Mouse (Mus musculus) kidney, embryonic 15.5 days (tissue): ENCODE results near the gene Vps8. TPM values are rescaled to one million over a fixed set of nuclear protein-coding genes. Genes with fewer than 3 reads are reported as not detected.

Experiments
- ATAC-seq: fragments of 200-750 bp; cut with Nextera tagmentation; replicated peaks from 2 replicates; pipeline ENCODE4 v1.8.0; 2017; ENCODE audit warnings: moderate TSS enrichment; ENCODE audit not compliant: low FRiP score
- H3K27ac ChIP-seq: fragments of 300-500 bp; sonication (generic); 2 replicates; pipeline ENCODE4 v1.5.1; 2015; ENCODE audit warnings: mild to moderate bottlenecking, inconsistent platforms
- H3K27me3 ChIP-seq: fragments of 300-500 bp; sonication (generic); 2 replicates; pipeline ENCODE4 v1.6.1; 2015; ENCODE audit warnings: inconsistent platforms
- H3K36me3 ChIP-seq: fragments of 300-500 bp; sonication (generic); 2 replicates; pipeline ENCODE4 v1.6.1; 2015; ENCODE audit warnings: inconsistent platforms
- H3K4me1 ChIP-seq: fragments of 300-500 bp; sonication (generic); 2 replicates; pipeline ENCODE4 v1.6.1; 2015; ENCODE audit warnings: inconsistent platforms
- H3K4me2 ChIP-seq: fragments of 300-500 bp; sonication (generic); 2 replicates; pipeline ENCODE4 v1.6.1; 2015; ENCODE audit warnings: moderate library complexity, mild to moderate bottlenecking, inconsistent platforms
- H3K4me3 ChIP-seq: fragments of 300-500 bp; sonication (generic); replicated peaks from 2 replicates; pipeline ENCODE4 v1.5.1; 2015; ENCODE audit warnings: mild to moderate bottlenecking, inconsistent platforms
- H3K9ac ChIP-seq: fragments of 300-500 bp; sonication (generic); 2 replicates; pipeline ENCODE4 v1.6.1; 2015; ENCODE audit warnings: mild to moderate bottlenecking, inconsistent platforms
- H3K9me3 ChIP-seq: fragments of 300-500 bp; sonication (generic); replicated peaks from 2 replicates; pipeline ENCODE4 v1.6.1; 2016; ENCODE audit warnings: inconsistent platforms
- WGBS: fragments of 180-500 bp; shearing (Covaris S2); methylation state at CpG from one replicate; pipeline ENCODE4 v1.1.7; 2015; ENCODE audit warnings: mixed read lengths; 5-methylcytosine and 5-hydroxymethylcytosine counted together
- polyA plus RNA-seq: library from polyadenylated mRNA; unstranded; fragments of >200 nt; fragmentation: Nextera tagmentation; extraction: Ambion mirVana; gene quantifications from 2 replicates; pipeline ENCODE4 v1.2.1, GENCODE M21; 2015

The Vps8 gene
- polyA plus RNA-seq, 1 experiment from 2014 or later, result 15.5 TPM

DNA sequence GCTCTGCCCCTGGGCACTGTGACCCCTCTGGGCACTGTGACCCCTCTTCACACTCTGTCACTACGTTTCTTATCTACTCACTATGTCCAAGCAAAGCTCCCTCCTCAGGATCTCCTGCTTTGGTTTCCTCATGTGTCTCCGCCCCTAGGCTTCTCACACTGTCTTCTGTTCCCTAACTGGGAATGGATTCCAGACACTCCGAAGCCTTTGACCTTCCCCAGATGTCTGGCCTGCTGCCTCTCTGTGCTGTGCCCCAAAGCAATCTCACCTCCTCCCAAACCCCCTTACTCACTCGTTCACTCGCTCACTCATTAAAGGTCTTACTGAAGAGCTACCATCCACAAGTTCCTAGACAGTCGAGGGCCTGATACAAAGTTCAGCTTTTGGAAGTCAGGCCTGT, 16.8 kb upstream of the Vps8 start:
- Histone ChIP-seq H3K9me3 (no peaks in the 10 kb centered on the region), H3K9ac (no peak overlapping the region), H3K4me1 (peaks cover 25% of the 10 kb centered on the region), H3K4me2 (no peak overlapping the region), H3K27ac (no peak overlapping the region), H3K27me3 (0 out of 2 replicates have a peak, but pooled peaks cover 5% of the 10 kb centered on the region), H3K36me3 (no peaks in the 10 kb centered on the region), H3K4me3 (no peak overlapping the region)
- ATAC-seq, result no peak
- 61% methylated on average over 6 of the region's 6 CpGs for WGBS

DNA sequence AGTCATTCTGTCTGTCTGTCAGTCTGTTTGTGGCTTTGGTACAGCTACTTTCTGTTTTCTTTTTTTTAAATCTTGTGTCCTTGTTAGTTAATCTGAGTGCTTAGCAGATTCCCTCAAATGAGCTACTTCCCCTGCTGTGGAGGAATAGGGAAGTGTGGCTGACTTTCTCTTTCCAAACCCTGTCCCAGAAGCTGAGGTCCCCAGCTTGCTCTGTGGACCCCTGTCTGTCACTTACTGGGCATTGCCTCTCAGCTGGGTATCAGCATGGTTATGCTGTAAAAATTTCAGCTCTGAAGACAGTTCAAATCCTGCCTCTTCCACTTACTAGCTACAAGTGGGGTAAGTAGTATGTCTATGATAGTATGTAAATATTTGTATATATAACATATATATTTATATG, 11.1 kb upstream of the Vps8 start:
- Histone ChIP-seq H3K36me3 (no peaks in the 10 kb centered on the region), H3K4me2 (no peak overlapping the region), H3K27ac (no peak overlapping the region), H3K4me3 (no peak overlapping the region), H3K4me1 (no peaks in the 10 kb centered on the region), H3K9ac (no peak overlapping the region), H3K9me3 (no peaks in the 10 kb centered on the region), H3K27me3 (no peaks in the 10 kb centered on the region; the same call in 1 of the 2 replicates)
- no peak for ATAC-seq

DNA sequence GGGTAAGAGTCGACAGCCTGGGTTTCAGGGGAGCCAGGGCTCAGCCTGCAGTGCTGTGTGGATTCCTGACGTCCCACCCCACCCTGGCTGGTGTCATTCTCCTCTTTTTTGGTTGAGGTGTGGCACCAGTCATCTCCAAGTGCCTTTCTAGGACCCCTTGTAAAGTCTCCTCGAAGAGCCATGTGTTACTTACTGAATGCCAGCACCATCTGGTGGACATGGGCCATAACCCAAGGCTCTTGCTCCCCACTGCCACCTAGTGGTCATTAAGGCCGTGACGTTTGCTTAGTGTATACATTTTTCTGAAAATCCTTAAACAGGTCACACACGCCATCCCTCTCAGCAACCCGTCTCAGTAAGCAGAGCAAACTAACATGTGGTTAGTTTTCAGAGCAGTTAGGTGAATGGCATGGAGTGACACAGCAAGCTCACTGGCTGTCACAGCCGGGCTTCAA, 10.3 kb upstream of the Vps8 start:
- ATAC-seq, result peak; percentile 78; the same call in 1 of the 2 replicates
- Histone ChIP-seq H3K4me2 (no peak overlapping the region), H3K4me3 (no peak overlapping the region), H3K36me3 (no peaks in the 10 kb centered on the region), H3K27ac (no peak overlapping the region), H3K9ac (no peak overlapping the region), H3K27me3 (no peaks in the 10 kb centered on the region; the same call in 1 of the 2 replicates), H3K4me1 (no peaks in the 10 kb centered on the region), H3K9me3 (no peaks in the 10 kb centered on the region)
- 18% methylated on average over 8 of the region's 8 CpGs for WGBS

DNA sequence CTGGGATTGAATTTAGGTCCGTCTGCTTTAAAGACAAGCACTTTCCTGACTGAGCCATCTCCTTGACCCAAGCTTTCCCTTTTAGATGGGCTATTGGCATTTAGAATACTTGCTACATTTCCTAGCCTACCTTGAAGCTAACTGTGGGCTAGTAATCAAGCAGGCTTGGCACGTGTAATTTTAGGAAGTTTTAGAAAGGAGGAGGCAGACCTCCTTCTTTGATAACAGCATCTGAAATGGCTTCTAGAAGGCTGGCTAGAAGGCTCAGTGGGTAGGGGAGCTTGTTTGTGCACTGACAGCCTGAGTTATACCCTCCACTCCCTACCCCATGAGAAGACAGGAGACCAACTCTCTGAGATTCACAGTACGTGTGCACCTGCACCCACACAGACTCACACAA, 9.1 kb upstream of the Vps8 start:
- H3K4me3 ChIP-seq, result no peak overlapping the region
- no peaks in the 10 kb centered on the region; the same call in 1 of the 2 replicates for H3K27me3 ChIP-seq
- no peak overlapping the region for H3K27ac ChIP-seq
- H3K9ac ChIP-seq, result no peak overlapping the region
- no peaks in the 10 kb centered on the region for H3K9me3 ChIP-seq
- no peak for ATAC-seq
- H3K4me2 ChIP-seq, result no peak overlapping the region
- no peaks in the 10 kb centered on the region for H3K36me3 ChIP-seq
- WGBS, result 69% methylated on average over 3 of the region's 3 CpGs
- H3K4me1 ChIP-seq, result no peaks in the 10 kb centered on the region

DNA sequence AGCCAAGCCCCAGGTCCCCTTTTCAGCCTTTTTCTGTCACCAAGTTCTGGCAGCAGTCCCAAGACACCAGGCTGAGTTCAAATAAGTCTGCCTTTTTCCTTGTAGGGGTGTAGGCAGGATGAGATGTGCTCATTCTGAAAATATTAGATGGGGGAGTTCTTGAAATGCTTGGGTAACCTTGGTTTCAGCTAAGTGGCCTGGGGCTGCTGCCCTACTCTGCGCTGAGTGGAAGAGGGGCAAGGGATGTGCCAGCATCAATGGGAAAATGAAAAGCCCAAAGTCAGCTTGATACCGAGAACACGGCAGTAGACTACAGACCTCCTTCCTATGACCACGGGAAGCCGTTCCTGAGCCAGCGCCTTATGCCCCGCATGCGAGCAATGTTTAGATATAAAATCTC, 7.8 kb upstream of the Vps8 start:
- no peak overlapping the region for H3K9ac ChIP-seq
- H3K36me3 ChIP-seq, result no peaks in the 10 kb centered on the region
- no peak overlapping the region for H3K4me3 ChIP-seq
- no peaks in the 10 kb centered on the region for H3K9me3 ChIP-seq
- no peaks in the 10 kb centered on the region; the same call in 1 of the 2 replicates for H3K27me3 ChIP-seq
- WGBS, result 96% methylated on average over 8 of the region's 8 CpGs
- no peak overlapping the region for H3K4me2 ChIP-seq
- no peaks in the 10 kb centered on the region for H3K4me1 ChIP-seq
- no peak for ATAC-seq
- no peak overlapping the region for H3K27ac ChIP-seq

DNA sequence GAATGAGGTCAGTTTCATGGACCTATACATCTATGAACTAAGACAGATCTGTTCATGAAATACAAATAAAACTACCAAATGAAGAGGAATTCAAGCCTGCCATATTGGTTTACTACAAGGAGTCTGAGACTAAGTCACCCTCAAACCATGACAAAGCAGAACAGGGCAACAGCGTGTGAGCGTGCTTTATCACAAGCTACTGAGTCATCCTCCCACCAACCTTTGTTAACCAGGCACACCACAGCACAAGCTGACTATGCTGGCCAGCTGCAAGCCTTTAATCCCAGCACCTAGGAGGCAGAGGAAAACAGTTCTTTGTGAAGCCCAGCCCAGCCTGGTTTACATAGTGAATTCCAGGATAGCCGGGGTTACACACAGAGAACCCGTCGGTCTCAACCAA, 4.9 kb upstream of the Vps8 start:
- ATAC-seq, result no peak
- no peaks in the 10 kb centered on the region for H3K9me3 ChIP-seq
- no peak overlapping the region for H3K4me2 ChIP-seq
- 72% methylated on average over 5 of the region's 5 CpGs for WGBS
- H3K4me1 ChIP-seq, result peaks cover 4% of the 10 kb centered on the region; the same call in 1 of the 2 replicates
- H3K9ac ChIP-seq, result no peak overlapping the region
- no peak overlapping the region for H3K4me3 ChIP-seq
- H3K27ac ChIP-seq, result no peak overlapping the region
- no peaks in the 10 kb centered on the region for H3K27me3 ChIP-seq
- no peaks in the 10 kb centered on the region for H3K36me3 ChIP-seq

DNA sequence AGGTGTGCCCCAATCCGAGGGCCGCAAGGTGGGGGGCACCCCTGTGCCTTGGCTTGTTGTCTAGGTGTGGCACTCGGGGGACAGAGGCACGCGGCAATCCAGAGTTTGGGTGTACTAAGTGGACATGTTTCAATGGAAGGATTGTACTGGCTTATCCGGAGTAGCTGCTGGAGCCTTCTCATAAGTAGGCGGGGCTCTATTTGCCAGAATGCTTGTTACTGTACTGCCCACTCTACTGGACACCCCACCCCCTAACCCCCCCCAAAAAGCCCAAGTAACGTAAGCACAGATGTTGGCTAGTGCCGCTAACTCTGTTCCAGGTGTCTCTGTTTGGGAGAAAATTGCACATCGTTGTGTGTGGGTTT, 610 bp downstream of the Vps8 start:
- Histone ChIP-seq H3K4me2 (peak overlapping the region; percentile 96), H3K27ac (peak overlapping the region; percentile 88), H3K4me3 (peak overlapping the region; percentile 91), H3K9me3 (no peaks in the 10 kb centered on the region), H3K9ac (peak overlapping the region; percentile 84), H3K27me3 (no peaks in the 10 kb centered on the region), H3K36me3 (no peaks in the 10 kb centered on the region), H3K4me1 (peaks cover 13% of the 10 kb centered on the region; the same call in 1 of the 2 replicates)
- WGBS, result under 1% methylated on average over 10 of the region's 10 CpGs
- ATAC-seq, result peak; percentile 75

DNA sequence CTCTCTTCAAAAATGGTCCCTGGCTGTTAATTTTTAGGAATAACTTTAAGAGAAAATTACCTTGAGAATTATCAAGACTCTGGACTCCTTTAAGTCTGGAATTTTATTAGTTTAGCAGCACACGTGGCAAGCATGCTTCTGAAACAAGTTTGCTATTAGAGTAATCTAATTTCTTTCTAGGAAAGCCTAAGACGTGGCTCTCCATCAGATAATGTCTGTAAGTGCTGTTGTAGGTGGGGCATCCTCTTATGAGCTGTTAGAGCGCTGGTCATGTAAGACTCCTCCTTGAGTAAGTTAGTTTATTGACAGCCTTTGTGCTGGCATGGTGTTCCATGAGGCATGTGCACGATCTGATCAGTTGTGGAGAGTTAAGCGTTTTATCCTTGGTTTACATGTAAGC, 5.2 kb downstream of the Vps8 start:
- no peak overlapping the region for H3K4me2 ChIP-seq
- H3K36me3 ChIP-seq, result no peaks in the 10 kb centered on the region
- no peak overlapping the region for H3K4me3 ChIP-seq
- 62% methylated on average over 5 of the region's 5 CpGs for WGBS
- H3K27ac ChIP-seq, result peak overlapping the region; percentile 13; the same call in 1 of the 2 replicates
- H3K4me1 ChIP-seq, result peaks cover 20% of the 10 kb centered on the region
- H3K9ac ChIP-seq, result no peak overlapping the region
- no peaks in the 10 kb centered on the region for H3K27me3 ChIP-seq
- no peak for ATAC-seq
- no peaks in the 10 kb centered on the region for H3K9me3 ChIP-seq

DNA sequence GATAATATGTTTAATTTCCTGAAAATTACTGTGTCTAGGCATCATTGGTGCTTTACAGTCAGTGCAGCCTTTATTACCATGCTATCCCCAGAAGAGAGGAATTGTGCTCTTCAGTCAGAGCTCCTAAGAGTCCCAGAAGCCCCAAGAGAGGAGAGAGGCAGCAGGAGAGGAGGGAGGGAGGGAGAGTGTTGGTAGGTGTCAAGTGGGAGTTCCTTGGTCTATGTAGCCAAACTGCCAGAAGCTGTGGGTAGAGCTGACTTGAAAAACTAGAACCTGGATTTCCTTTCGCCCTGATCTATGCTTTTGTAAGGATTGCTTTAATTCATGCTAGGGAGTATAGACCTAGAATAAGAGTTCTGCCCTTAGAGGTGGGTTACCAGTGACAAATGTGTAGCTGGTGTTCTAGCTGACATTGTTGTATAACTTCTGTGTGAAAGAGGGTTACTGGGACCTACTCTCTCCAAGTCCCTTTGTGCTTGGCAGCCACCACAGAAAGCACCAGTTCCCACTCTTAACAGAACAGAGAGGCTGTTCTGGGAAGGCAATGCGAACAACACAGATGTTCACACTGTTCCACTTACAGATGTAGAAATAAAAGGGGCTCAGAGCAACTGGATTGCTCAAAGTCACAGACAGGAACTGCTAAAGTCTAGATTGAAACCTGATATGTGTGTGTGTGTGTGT, 7.6 kb downstream of the Vps8 start:
- Histone ChIP-seq H3K36me3 (peaks cover 5% of the 10 kb centered on the region; the same call in 1 of the 2 replicates), H3K4me3 (no peak overlapping the region), H3K9ac (no peak overlapping the region), H3K27me3 (no peaks in the 10 kb centered on the region), H3K27ac (peak overlapping the region; percentile 15; the same call in 1 of the 2 replicates), H3K4me1 (peaks cover 12% of the 10 kb centered on the region; the same call in 1 of the 2 replicates), H3K4me2 (no peak overlapping the region), H3K9me3 (no peaks in the 10 kb centered on the region)
- WGBS, result 79% methylated on average over 2 of the region's 2 CpGs
- ATAC-seq, result 0 out of 2 replicates have a peak, but pooled peaks have one; percentile 25

DNA sequence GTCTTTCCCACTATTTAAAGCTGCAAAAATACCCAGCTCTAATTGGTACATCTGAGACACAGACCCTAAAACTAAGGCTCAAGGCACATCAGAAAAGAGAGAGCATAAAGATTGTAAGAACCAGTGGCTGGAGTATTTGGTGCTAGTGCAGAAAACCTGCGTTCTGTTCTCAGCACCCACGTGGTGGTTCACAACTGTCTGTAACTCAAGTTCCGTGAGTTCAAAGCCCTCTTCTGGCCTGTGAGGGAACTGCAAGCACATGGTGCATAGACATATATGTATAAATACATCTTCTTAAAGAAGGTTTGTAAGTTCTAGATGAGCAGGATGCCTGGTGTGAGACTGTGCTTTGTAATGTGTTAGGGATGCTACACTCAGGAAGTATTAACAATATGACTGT, 8.7 kb downstream of the Vps8 start:
- Histone ChIP-seq H3K4me1 (peaks cover 12% of the 10 kb centered on the region; the same call in 1 of the 2 replicates), H3K36me3 (peaks cover 9% of the 10 kb centered on the region; the same call in 1 of the 2 replicates), H3K27ac (no peak overlapping the region), H3K4me3 (no peak overlapping the region), H3K9me3 (no peaks in the 10 kb centered on the region), H3K4me2 (no peak overlapping the region), H3K9ac (no peak overlapping the region), H3K27me3 (no peaks in the 10 kb centered on the region)
- ATAC-seq, result no peak
- 84% methylated on average over 3 of the region's 3 CpGs for WGBS

DNA sequence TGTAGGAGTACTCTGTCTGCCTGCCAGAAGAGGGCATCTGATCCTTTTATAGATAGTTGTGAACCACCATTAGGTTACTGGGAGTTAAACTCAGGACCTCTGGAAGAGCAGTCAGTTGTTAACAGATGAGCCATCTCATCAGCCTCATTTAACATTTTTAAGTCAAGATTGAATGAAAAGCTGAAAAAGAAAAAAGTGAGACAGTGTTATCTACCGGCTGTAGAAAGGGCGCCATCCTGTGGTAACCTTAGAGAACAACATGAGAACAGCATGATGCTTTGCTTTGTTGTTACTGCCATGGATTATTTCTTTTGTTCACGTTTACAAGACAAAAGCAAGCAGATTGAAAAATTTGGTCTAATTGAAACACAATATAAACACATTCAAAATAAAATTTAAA, 10.6 kb downstream of the Vps8 start:
- H3K9me3 ChIP-seq, result no peaks in the 10 kb centered on the region
- H3K27me3 ChIP-seq, result no peaks in the 10 kb centered on the region
- H3K4me3 ChIP-seq, result no peak overlapping the region
- no peak for ATAC-seq
- H3K4me2 ChIP-seq, result no peak overlapping the region
- H3K27ac ChIP-seq, result no peak overlapping the region
- peaks cover 9% of the 10 kb centered on the region; the same call in 1 of the 2 replicates for H3K36me3 ChIP-seq
- WGBS, result 50% methylated on average over 3 of the region's 3 CpGs
- peaks cover 10% of the 10 kb centered on the region; the same call in 1 of the 2 replicates for H3K4me1 ChIP-seq
- no peak overlapping the region for H3K9ac ChIP-seq

DNA sequence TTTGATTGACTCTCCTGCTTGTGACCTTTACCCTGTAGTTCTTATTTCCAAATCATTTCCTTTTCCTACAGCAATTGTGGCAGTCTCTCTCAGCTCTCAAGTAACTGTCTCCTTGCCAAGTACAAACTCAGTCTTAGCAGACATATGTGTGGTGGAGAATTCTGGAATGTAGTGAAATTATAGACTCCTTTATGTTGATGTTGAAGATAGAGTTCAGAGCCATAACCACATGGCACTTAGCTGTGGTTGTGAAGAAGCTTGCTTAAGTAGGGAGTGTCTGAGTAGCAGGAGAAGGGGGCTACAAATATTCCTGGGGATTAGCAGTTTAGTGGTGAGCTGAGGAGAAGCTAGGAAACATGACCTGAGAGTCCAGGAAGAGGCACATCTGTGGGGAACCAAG, 18.1 kb downstream of the Vps8 start:
- Histone ChIP-seq H3K4me2 (no peak overlapping the region), H3K9ac (no peak overlapping the region), H3K4me1 (peaks cover 15% of the 10 kb centered on the region), H3K4me3 (no peak overlapping the region), H3K36me3 (peaks cover 16% of the 10 kb centered on the region), H3K27me3 (no peaks in the 10 kb centered on the region), H3K9me3 (no peaks in the 10 kb centered on the region), H3K27ac (no peak overlapping the region)
- no peak for ATAC-seq
